Mouse (Mus musculus): ENCODE data around the gene Cldn14.

DNA sequence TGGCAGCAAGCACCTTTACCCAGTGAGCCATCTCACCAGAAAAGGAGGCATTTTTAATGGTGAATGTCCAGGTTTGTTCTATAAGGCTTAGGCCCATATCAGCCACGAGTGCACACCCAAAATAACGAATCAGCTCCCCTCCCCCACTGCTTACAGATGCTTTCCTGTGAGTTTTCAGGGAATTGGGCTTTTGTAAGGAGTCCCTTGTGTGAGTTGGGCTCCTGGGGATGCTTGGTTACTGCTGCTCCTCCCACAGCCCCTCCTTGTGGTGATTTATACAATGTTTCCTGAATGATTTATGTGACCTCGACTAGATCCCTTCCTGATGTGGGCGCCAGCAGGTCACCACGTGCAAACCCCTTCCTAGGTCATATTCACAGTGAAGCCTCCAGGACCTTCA is 9.7 kb downstream of the Cldn14 start:
- no peak for TF ChIP-seq CTCF (IDR thresholded peaks at IDR 0.05)
- TF ChIP-seq POLR2A (IDR thresholded peaks at IDR 0.05; ENCODE audit: insufficient read depth, low read depth, low read length) = no peak

All from heart, adult 2 months (tissue).